In genomic region chr8:61420166-61420565, GRCm38 (mm10) we compare ENCODE assay signal across 9 mouse cellular contexts.
DNase-seq lines count a peak whose midpoint lies in the region; ATAC-seq and TF ChIP-seq lines count a peak whose summit lies in the region.
"Had no signal": no experiment of that assay in that cellular context is flagged by ENCODE, and none has a peak within 500 bp of the region (broad histone marks: within the 10 kb centered on the region; RNA-seq: fewer than 3 reads in every experiment).

No protein-coding gene starts in this region.

- no peak for DNase-seq in hindbrain, embryonic 10.5 days (ENCODE audit: low spot score)
- no peak for DNase-seq in hindbrain, embryonic 11.5 days (ENCODE audit: low spot score)
- DNase-seq in MN1 (ENCODE audit: low spot score), result peak; percentile 95
- DNase-seq in embryonic facial prominence, embryonic 10.5 days (ENCODE audit: low spot score), result no peak
- DNase-seq in limb, embryonic 14.5 days (ENCODE audit: low spot score), result peak; percentile 54
- DNase-seq in gastrocnemius, postnatal 4 days (ENCODE audit: low spot score in 2 of 2), result no peak
- no peak for DNase-seq in left cerebral cortex, postnatal 4 days
- no peak for DNase-seq in urinary bladder, adult 18-20 months (ENCODE audit: low spot score in 2 of 2)
- DNase-seq: kidney, adult 11 months had no signal

- H3K4me3 ChIP-seq in hindbrain, embryonic 10.5 days, result no peak overlapping the region
- H3K4me3 ChIP-seq in hindbrain, embryonic 11.5 days (ENCODE audit: low read depth, low read length), result no peak overlapping the region
- H3K4me3 ChIP-seq in embryonic facial prominence, embryonic 10.5 days, result no peak overlapping the region
- H3K4me3 ChIP-seq in limb, embryonic 14.5 days (replicated peaks; ENCODE audit: low read length), result no peak overlapping the region

- no peaks in the 10 kb centered on the region for H3K36me3 ChIP-seq in hindbrain, embryonic 10.5 days
- H3K36me3 ChIP-seq in hindbrain, embryonic 11.5 days (ENCODE audit: control insufficient read depth, insufficient read depth, low read length), result no peaks in the 10 kb centered on the region
- H3K36me3 ChIP-seq in embryonic facial prominence, embryonic 10.5 days (replicated peaks), result no peaks in the 10 kb centered on the region
- no peaks in the 10 kb centered on the region for H3K36me3 ChIP-seq in limb, embryonic 14.5 days (ENCODE audit: control insufficient read depth, insufficient read depth, low read length)

- H3K9ac ChIP-seq in hindbrain, embryonic 11.5 days (ENCODE audit: low read depth, low read length), result no peak overlapping the region
- H3K9ac ChIP-seq in limb, embryonic 14.5 days (ENCODE audit: low read depth, low read length, severe bottlenecking), result no peak overlapping the region

- H3K27me3 ChIP-seq in hindbrain, embryonic 10.5 days (ENCODE audit: insufficient read depth, poor library complexity, severe bottlenecking), result no peaks in the 10 kb centered on the region
- no peaks in the 10 kb centered on the region for H3K27me3 ChIP-seq in hindbrain, embryonic 11.5 days (ENCODE audit: control insufficient read depth, insufficient read depth, low read length)
- H3K27me3 ChIP-seq in embryonic facial prominence, embryonic 10.5 days (replicated peaks; ENCODE audit: low read depth, poor library complexity, severe bottlenecking), result no peaks in the 10 kb centered on the region
- no peaks in the 10 kb centered on the region for H3K27me3 ChIP-seq in limb, embryonic 14.5 days (ENCODE audit: control insufficient read depth, insufficient read depth, low read length)

- H3K4me1 ChIP-seq in hindbrain, embryonic 10.5 days (replicated peaks), result peaks cover 8% of the 10 kb centered on the region; the same call in 1 of the 2 replicates
- no peaks in the 10 kb centered on the region for H3K4me1 ChIP-seq in hindbrain, embryonic 11.5 days (replicated peaks; ENCODE audit: control insufficient read depth, insufficient read depth, low read length)
- H3K4me1 ChIP-seq in embryonic facial prominence, embryonic 10.5 days, result peaks cover 24% of the 10 kb centered on the region
- H3K4me1 ChIP-seq in limb, embryonic 14.5 days (ENCODE audit: control insufficient read depth, insufficient read depth, low read length), result peaks cover 20% of the 10 kb centered on the region

- WGBS in hindbrain, embryonic 10.5 days, result 56% methylated on average over 6 of the region's 6 CpGs
- WGBS in hindbrain, embryonic 11.5 days, result 47% methylated on average over 5 of the region's 6 CpGs
- 42% methylated on average over 6 of the region's 6 CpGs for WGBS in embryonic facial prominence, embryonic 10.5 days
- WGBS in limb, embryonic 14.5 days, result 10% methylated on average over 6 of the region's 6 CpGs

- TF ChIP-seq POLR2A in limb, embryonic 14.5 days (IDR thresholded peaks at IDR 0.05; ENCODE audit: borderline replicate concordance, extremely low read depth, insufficient read depth, insufficient read length), result no peak

- intact Hi-C loops in left cerebral cortex, postnatal 4 days (cut with DNase I), result no loop called here

- H3K9me3 ChIP-seq in hindbrain, embryonic 10.5 days, result 0 out of 2 replicates have a peak, but pooled peaks cover 2% of the 10 kb centered on the region
- no peaks in the 10 kb centered on the region for H3K9me3 ChIP-seq in hindbrain, embryonic 11.5 days (ENCODE audit: control insufficient read depth, low read length)
- 0 out of 2 replicates have a peak, but pooled peaks cover 2% of the 10 kb centered on the region for H3K9me3 ChIP-seq in embryonic facial prominence, embryonic 10.5 days
- no peaks in the 10 kb centered on the region; the same call in 1 of the 2 replicates for H3K9me3 ChIP-seq in limb, embryonic 14.5 days (ENCODE audit: control insufficient read depth, low read length)

- no peak overlapping the region for H3K4me2 ChIP-seq in hindbrain, embryonic 11.5 days (replicated peaks; ENCODE audit: low read depth, low read length)
- H3K4me2 ChIP-seq in limb, embryonic 14.5 days (replicated peaks; ENCODE audit: low read depth, low read length, severe bottlenecking), result no peak overlapping the region

- no peak for ATAC-seq in hindbrain, embryonic 11.5 days (ENCODE audit: low FRiP score)
- peak; percentile 70 for ATAC-seq in limb, embryonic 14.5 days (ENCODE audit: low FRiP score, low read depth)

- 0 out of 2 replicates have a peak overlapping the region, but pooled peaks have one; percentile 17 for H3K27ac ChIP-seq in hindbrain, embryonic 10.5 days
- H3K27ac ChIP-seq in hindbrain, embryonic 11.5 days (ENCODE audit: low read depth, low read length), result no peak overlapping the region
- peak overlapping the region; percentile 2; the same call in 1 of the 2 replicates for H3K27ac ChIP-seq in embryonic facial prominence, embryonic 10.5 days (replicated peaks)
- no peak overlapping the region for H3K27ac ChIP-seq in limb, embryonic 14.5 days (replicated peaks; ENCODE audit: low read depth, low read length)

Comparison
In these comparisons a context has a peak if more than half of its experiments do, and no peak if none do; other contexts are left out.
1. H3K27ac ChIP-seq: peak in hindbrain, embryonic 10.5 days (single experiment) and embryonic facial prominence, embryonic 10.5 days (single experiment); none in hindbrain, embryonic 11.5 days (single experiment) and limb, embryonic 14.5 days (single experiment).
2. DNase-seq: peak in MN1 (single experiment) and limb, embryonic 14.5 days (single experiment); none in hindbrain, embryonic 10.5 days (single experiment), hindbrain, embryonic 11.5 days (single experiment), embryonic facial prominence, embryonic 10.5 days (single experiment), gastrocnemius, postnatal 4 days (0 of 2), left cerebral cortex, postnatal 4 days (single experiment) and urinary bladder, adult 18-20 months (0 of 2).